Mouse (Mus musculus): Measurements from ENCODE around the gene Nagk. TPM values are rescaled to one million over a fixed set of nuclear protein-coding genes. Genes with fewer than 3 reads are reported as not detected.
A peak's percentile ranks its signal among the peaks of the same experiment; 100 is the strongest.

Nagk gene
- 5.4 and 6.0 TPM in 2 replicates for polyA plus RNA-seq (2012; rRNA removed)
- 13.9 and 15.6 TPM in 2 replicates for polyA plus RNA-seq (2014; fragmentation: Nextera tagmentation; extraction: Ambion mirVana)

GRCm38 (mm10) chr6:83794760-83795296, at the start of gene Nagk:
TSS of gene Nagk (plus strand) at chr6:83794982.
- ATAC-seq (ENCODE audit: insufficient read depth) (peak; percentile 92), DNase-seq (ENCODE audit: low read depth in 3 of 3, low spot score in 3 of 3) (peak; percentile 82 to 84 (median 84))
- under 1% methylated on average over 43 of the region's 43 CpGs for WGBS (ENCODE audit: insufficient replicate concordance)

GRCm38 (mm10) chr6:83745466-83745865, 49.3 kb upstream of the Nagk start:
- Histone ChIP-seq H3K27me3 (ENCODE audit: control insufficient read depth, insufficient read depth, low read length) (no peaks in the 10 kb centered on the region), H3K9me3 (ENCODE audit: control insufficient read depth, low read length) (no peaks in the 10 kb centered on the region), H3K4me2 (ENCODE audit: low read depth) (no peak overlapping the region), H3K36me3 (replicated peaks; ENCODE audit: control insufficient read depth, insufficient read depth, low read depth) (no peaks in the 10 kb centered on the region), H3K27ac (no peak overlapping the region), H3K4me1 (replicated peaks; ENCODE audit: control insufficient read depth in 2 of 2, insufficient read depth in 2 of 2, low read length in 1 of 2) (no peaks in the 10 kb centered on the region), H3K9ac (replicated peaks) (no peak overlapping the region), H3K4me3 (ENCODE audit: insufficient read depth in 1 of 2, low read depth in 2 of 2, low read length in 2 of 2) (no peak overlapping the region)
- DNase-seq (ENCODE audit: low read depth in 3 of 3, low spot score in 3 of 3) (no peak), ATAC-seq (ENCODE audit: insufficient read depth) (no peak)
- TF ChIP-seq CTCF (IDR thresholded peaks at IDR 0.05; ENCODE audit: low read depth) (no peak), EP300 (IDR thresholded peaks at IDR 0.05; ENCODE audit: low read depth) (no peak)
- WGBS (ENCODE audit: insufficient replicate concordance) = 41% methylated on average over 2 of the region's 2 CpGs

More at GRCm38 (mm10) chr6:83794760-83795296, at the start of gene Nagk:
- Histone ChIP-seq H3K4me1 (replicated peaks; ENCODE audit: control insufficient read depth in 2 of 2, insufficient read depth in 2 of 2, low read length in 1 of 2) (peaks cover 12% of the 10 kb centered on the region in 2 experiments), H3K9me3 (ENCODE audit: control insufficient read depth, low read length) (no peaks in the 10 kb centered on the region), H3K4me3 (ENCODE audit: insufficient read depth in 1 of 2, low read depth in 2 of 2, low read length in 2 of 2) (peak within 1 kb of the TSS; percentile 67 to 77), H3K27ac (peak within 1 kb of the TSS; percentile 94), H3K9ac (replicated peaks) (peak within 1 kb of the TSS; percentile 78), H3K36me3 (replicated peaks; ENCODE audit: control insufficient read depth, insufficient read depth, low read depth) (no peaks in the 10 kb centered on the region), H3K4me2 (ENCODE audit: low read depth) (peak within 1 kb of the TSS; percentile 97), H3K27me3 (ENCODE audit: control insufficient read depth, insufficient read depth, low read length) (no peaks in the 10 kb centered on the region)
- TF ChIP-seq CTCF (IDR thresholded peaks at IDR 0.05; ENCODE audit: low read depth) = no peak
- TF ChIP-seq EP300 (IDR thresholded peaks at IDR 0.05; ENCODE audit: low read depth) = no peak

GRCm38 (mm10) chr6:83749286-83749685, 45.5 kb upstream of the Nagk start:
- Histone ChIP-seq H3K27ac (no peak overlapping the region), H3K4me1 (replicated peaks; ENCODE audit: control insufficient read depth in 2 of 2, insufficient read depth in 2 of 2, low read length in 1 of 2) (no peaks in the 10 kb centered on the region), H3K9ac (replicated peaks) (no peak overlapping the region), H3K27me3 (ENCODE audit: control insufficient read depth, insufficient read depth, low read length) (peaks cover 4% of the 10 kb centered on the region; the same call in 1 of the 2 replicates), H3K36me3 (replicated peaks; ENCODE audit: control insufficient read depth, insufficient read depth, low read depth) (no peaks in the 10 kb centered on the region), H3K4me2 (ENCODE audit: low read depth) (no peak overlapping the region), H3K9me3 (ENCODE audit: control insufficient read depth, low read length) (no peaks in the 10 kb centered on the region), H3K4me3 (ENCODE audit: insufficient read depth in 1 of 2, low read depth in 2 of 2, low read length in 2 of 2) (no peak overlapping the region)
- DNase-seq (ENCODE audit: low read depth in 3 of 3, low spot score in 3 of 3) (no peak), ATAC-seq (ENCODE audit: insufficient read depth) (no peak)
- WGBS (ENCODE audit: insufficient replicate concordance) = 70% methylated on average over 3 of the region's 3 CpGs
- TF ChIP-seq CTCF (IDR thresholded peaks at IDR 0.05; ENCODE audit: low read depth) (no peak), EP300 (IDR thresholded peaks at IDR 0.05; ENCODE audit: low read depth) (no peak)

DNA sequence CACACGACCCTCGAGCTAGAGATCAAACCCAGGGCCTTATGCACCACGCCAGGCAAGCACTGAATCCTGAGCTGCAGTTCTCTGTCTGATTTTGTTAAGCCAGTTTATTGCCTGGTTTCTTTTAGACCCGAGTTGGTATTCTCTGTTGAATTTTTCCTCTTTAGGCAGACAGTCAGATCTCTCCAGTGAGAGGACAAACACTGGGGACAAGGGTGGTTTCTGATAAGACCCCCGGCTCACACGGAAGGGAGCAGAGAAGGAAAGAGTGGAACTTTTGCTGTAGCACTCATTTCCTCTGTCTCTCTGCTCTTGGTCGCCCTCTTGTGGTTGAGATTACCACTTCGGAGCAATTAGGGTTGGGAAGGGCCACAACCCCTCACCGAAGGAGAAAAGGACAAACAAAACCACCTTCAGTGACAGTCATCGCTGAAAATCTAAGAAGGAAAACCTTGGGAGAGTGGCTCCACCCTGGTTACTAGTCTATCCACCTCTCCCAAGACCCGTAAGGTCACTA, 44.6 kb upstream of the Nagk start:
- WGBS (ENCODE audit: insufficient replicate concordance) = 5% methylated on average over 11 of the region's 11 CpGs
- TF ChIP-seq EP300 (IDR thresholded peaks at IDR 0.05; ENCODE audit: low read depth) (no peak), CTCF (IDR thresholded peaks at IDR 0.05; ENCODE audit: low read depth) (peak; percentile 87)
- Histone ChIP-seq H3K36me3 (replicated peaks; ENCODE audit: control insufficient read depth, insufficient read depth, low read depth) (no peaks in the 10 kb centered on the region), H3K4me3 (ENCODE audit: insufficient read depth in 1 of 2, low read depth in 2 of 2, low read length in 2 of 2) (no peak overlapping the region), H3K4me1 (replicated peaks; ENCODE audit: control insufficient read depth in 2 of 2, insufficient read depth in 2 of 2, low read length in 1 of 2) (no peaks in the 10 kb centered on the region), H3K27me3 (ENCODE audit: control insufficient read depth, insufficient read depth, low read length) (peaks cover 4% of the 10 kb centered on the region; the same call in 1 of the 2 replicates), H3K27ac (no peak overlapping the region), H3K9ac (replicated peaks) (no peak overlapping the region), H3K9me3 (ENCODE audit: control insufficient read depth, low read length) (no peaks in the 10 kb centered on the region), H3K4me2 (ENCODE audit: low read depth) (no peak overlapping the region)
- ATAC-seq (ENCODE audit: insufficient read depth) (no peak), DNase-seq (ENCODE audit: low read depth in 3 of 3, low spot score in 3 of 3) (no peak)

DNA sequence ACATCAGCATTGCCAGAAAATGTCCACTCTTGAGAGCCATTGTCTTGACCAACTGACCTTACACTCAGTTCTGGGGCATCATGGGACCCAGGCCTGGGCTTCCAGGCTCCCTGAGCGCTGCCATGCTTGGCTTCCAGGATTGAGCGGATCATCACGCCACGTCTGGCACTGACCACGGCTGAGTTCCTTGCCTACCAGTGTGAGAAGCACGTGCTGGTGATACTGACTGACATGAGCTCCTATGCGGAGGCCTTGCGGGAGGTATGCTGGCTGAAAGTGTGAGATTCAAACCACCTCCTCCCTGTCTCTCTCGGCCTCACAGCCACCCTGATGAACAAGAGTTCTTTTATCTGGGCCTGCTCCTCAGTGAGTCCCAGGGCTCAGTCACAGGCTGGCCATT, 38.7 kb upstream of the Nagk start:
- no peaks in the 10 kb centered on the region for H3K4me1 ChIP-seq (replicated peaks; ENCODE audit: control insufficient read depth in 2 of 2, insufficient read depth in 2 of 2, low read length in 1 of 2)
- DNase-seq (ENCODE audit: low read depth in 3 of 3, low spot score in 3 of 3) = no peak
- no peak overlapping the region for H3K4me2 ChIP-seq (ENCODE audit: low read depth)
- no peak overlapping the region for H3K27ac ChIP-seq
- TF ChIP-seq EP300 (IDR thresholded peaks at IDR 0.05; ENCODE audit: low read depth) = no peak
- no peak for TF ChIP-seq CTCF (IDR thresholded peaks at IDR 0.05; ENCODE audit: low read depth)
- no peak overlapping the region for H3K9ac ChIP-seq (replicated peaks)
- no peak overlapping the region for H3K4me3 ChIP-seq (ENCODE audit: insufficient read depth in 1 of 2, low read depth in 2 of 2, low read length in 2 of 2)
- 51% methylated on average over 9 of the region's 9 CpGs for WGBS (ENCODE audit: insufficient replicate concordance)
- no peaks in the 10 kb centered on the region for H3K9me3 ChIP-seq (ENCODE audit: control insufficient read depth, low read length)
- no peak for ATAC-seq (ENCODE audit: insufficient read depth)
- no peaks in the 10 kb centered on the region for H3K36me3 ChIP-seq (replicated peaks; ENCODE audit: control insufficient read depth, insufficient read depth, low read depth)
- H3K27me3 ChIP-seq (ENCODE audit: control insufficient read depth, insufficient read depth, low read length) = peaks cover 28% of the 10 kb centered on the region
